ENCODE assay signal across 12 mouse cellular contexts in the genomic region with DNA sequence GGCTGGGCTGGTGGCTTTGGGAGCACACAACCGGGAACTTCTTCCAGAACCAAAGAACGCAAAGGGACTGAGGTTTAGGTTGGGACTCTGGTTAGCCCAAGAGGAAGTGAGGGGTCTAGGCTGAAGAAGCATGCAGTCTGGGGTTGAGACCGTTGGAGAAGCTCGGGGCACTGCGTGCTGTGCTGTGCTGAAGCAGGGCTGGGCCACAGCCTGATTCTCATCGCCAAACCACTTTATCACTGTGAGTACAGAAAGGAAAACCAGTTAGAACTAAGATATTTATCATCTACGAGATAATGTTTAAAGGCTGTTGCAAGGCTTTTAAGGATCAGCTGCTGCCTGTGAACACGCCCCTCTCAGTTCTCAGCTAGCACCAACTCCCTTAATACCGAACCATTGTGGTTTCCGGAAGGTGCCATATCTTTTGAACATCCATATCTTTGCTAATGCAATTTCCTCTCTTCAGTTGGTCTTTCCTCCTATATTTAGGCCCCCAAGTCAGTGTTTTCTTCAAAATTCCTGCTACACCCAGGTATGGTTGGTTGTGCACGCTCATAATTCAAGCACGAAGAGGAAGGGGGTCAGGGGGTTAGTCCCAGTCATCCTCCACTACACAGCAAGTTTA. TPM values are rescaled to one million over a fixed set of nuclear protein-coding genes. Genes with fewer than 3 reads are reported as not detected.
DNase-seq lines count a peak whose midpoint lies in the region; ATAC-seq and TF ChIP-seq lines count a peak whose summit lies in the region.
"Had no signal": no experiment of that assay in that cellular context is flagged by ENCODE, and none has a peak within 500 bp of the region (broad histone marks: within the 10 kb centered on the region; RNA-seq: fewer than 3 reads in every experiment).

No protein-coding gene starts in this region.

- no peak for TF ChIP-seq CTCF in MEL (IDR thresholded peaks at IDR 0.05 in 2 of 3, conservative IDR thresholded peaks at IDR 0.05 in 1 of 3; ENCODE audit: control insufficient read depth in 1 of 3, insufficient read depth in 1 of 3, low read depth in 2 of 3, low read length in 3 of 3, poor library complexity in 1 of 3, severe bottlenecking in 1 of 3)

- H3K4me2 ChIP-seq in heart, embryonic 13.5 days, result no peak overlapping the region
- H3K4me2 ChIP-seq in liver, embryonic 11.5 days, result peak overlapping the region; percentile 37
- no peak overlapping the region for H3K4me2 ChIP-seq in hindbrain, embryonic 13.5 days
- H3K4me2 ChIP-seq: heart, embryonic 12.5 days; midbrain, embryonic 12.5 days had no signal

- H3K9ac ChIP-seq in heart, embryonic 13.5 days, result 0 out of 2 replicates have a peak overlapping the region, but pooled peaks have one; percentile 14
- H3K9ac ChIP-seq in MEL (ENCODE audit: control insufficient read depth, low read depth, low read length, poor library complexity, severe bottlenecking), result peak overlapping the region; percentile 72
- 0 out of 2 replicates have a peak overlapping the region, but pooled peaks have one; percentile 16 for H3K9ac ChIP-seq in liver, embryonic 11.5 days (ENCODE audit: low read depth, low read length)
- no peak overlapping the region for H3K9ac ChIP-seq in hindbrain, embryonic 13.5 days
- H3K9ac ChIP-seq: heart, embryonic 12.5 days; midbrain, embryonic 12.5 days had no signal

- TF ChIP-seq POLR2A in MEL (IDR thresholded peaks at IDR 0.05; ENCODE audit: control insufficient read depth in 1 of 2, insufficient read depth in 1 of 2, low read depth in 1 of 2, low read length in 2 of 2, poor library complexity in 1 of 2), result peak; percentile 37 to 94; a peak in 2 of 4 replicates

- H3K4me3 ChIP-seq in heart, embryonic 13.5 days, result no peak overlapping the region
- H3K4me3 ChIP-seq in MEL (ENCODE audit: control insufficient read depth in 1 of 2, insufficient read depth in 1 of 2, low read depth in 2 of 2, low read length in 2 of 2), result peak overlapping the region; percentile 11 to 23; a peak in 3 of 4 replicates
- H3K4me3 ChIP-seq in liver, embryonic 11.5 days (ENCODE audit: low read depth, low read length), result peak overlapping the region; percentile 22; the same call in 1 of the 2 replicates
- H3K4me3 ChIP-seq in hindbrain, embryonic 13.5 days, result no peak overlapping the region
- H3K4me3 ChIP-seq: heart, embryonic 12.5 days; midbrain, embryonic 12.5 days had no signal

- H3K27ac ChIP-seq in heart, embryonic 13.5 days (replicated peaks), result no peak overlapping the region
- peak overlapping the region; percentile 100 for H3K27ac ChIP-seq in MEL (ENCODE audit: control insufficient read depth, low read depth, low read length)
- H3K27ac ChIP-seq in liver, embryonic 11.5 days (ENCODE audit: low read depth, low read length), result peak overlapping the region; percentile 47
- no peak overlapping the region for H3K27ac ChIP-seq in hindbrain, embryonic 13.5 days
- H3K27ac ChIP-seq: midbrain, embryonic 12.5 days had no signal

- H3K4me1 ChIP-seq in heart, embryonic 13.5 days, result peaks cover 8% of the 10 kb centered on the region
- H3K4me1 ChIP-seq in MEL (ENCODE audit: control insufficient read depth in 1 of 2, insufficient read depth in 2 of 2, low read length in 2 of 2), result peaks cover 17 to 50% of the 10 kb centered on the region in 2 experiments
- peaks cover 36% of the 10 kb centered on the region for H3K4me1 ChIP-seq in liver, embryonic 11.5 days (replicated peaks; ENCODE audit: control insufficient read depth, insufficient read depth, low read length)
- H3K4me1 ChIP-seq in hindbrain, embryonic 13.5 days (replicated peaks), result peaks cover 11% of the 10 kb centered on the region

- TF ChIP-seq EP300 in MEL (IDR thresholded peaks at IDR 0.05; ENCODE audit: low read depth in 1 of 2, low read length in 2 of 2), result peak; percentile 99 to 100

- peaks cover 31% of the 10 kb centered on the region for H3K79me2 ChIP-seq in MEL (ENCODE audit: control insufficient read depth, insufficient read depth, low read length, poor library complexity)

- DNase-seq in heart, postnatal 4 days, result no peak
- peak; percentile 99 for DNase-seq in MEL (ENCODE audit: low read depth, low spot score)
- no peak for DNase-seq in liver, embryonic 11.5 days (ENCODE audit: low spot score)
- DNase-seq in thymus, postnatal 0 days (ENCODE audit: low spot score), result peak; percentile 48
- DNase-seq in right cerebral cortex, postnatal 10 days (ENCODE audit: low spot score in 2 of 2), result no peak
- DNase-seq in right cerebral cortex, postnatal 4 days, result no peak
- DNase-seq: kidney, adult 2 months; right cerebral cortex, postnatal 14 days had no signal

- no peak for ATAC-seq in heart, embryonic 13.5 days (ENCODE audit: extremely low read depth, insufficient number of reproducible peaks, low FRiP score, low TSS enrichment)
- ATAC-seq in liver, embryonic 11.5 days (replicated peaks; ENCODE audit: low FRiP score), result no peak
- ATAC-seq in hindbrain, embryonic 13.5 days (ENCODE audit: low FRiP score), result no peak

- no peak for TF ChIP-seq RAD21 in MEL (IDR thresholded peaks at IDR 0.05; ENCODE audit: low read depth, low read length)

- H3K9me3 ChIP-seq in heart, embryonic 13.5 days, result no peaks in the 10 kb centered on the region
- no peaks in the 10 kb centered on the region for H3K9me3 ChIP-seq in MEL (replicated peaks; ENCODE audit: insufficient read depth, low read length)
- H3K9me3 ChIP-seq in liver, embryonic 11.5 days (ENCODE audit: control insufficient read depth, low read length), result no peaks in the 10 kb centered on the region
- H3K9me3 ChIP-seq in hindbrain, embryonic 13.5 days, result no peaks in the 10 kb centered on the region
- H3K9me3 ChIP-seq: heart, embryonic 12.5 days; midbrain, embryonic 12.5 days had no signal

- H3K36me3 ChIP-seq in heart, embryonic 13.5 days, result no peaks in the 10 kb centered on the region
- peaks cover 0 to 51% of the 10 kb centered on the region in 2 experiments; a peak in 2 of 4 replicates for H3K36me3 ChIP-seq in MEL (ENCODE audit: control insufficient read depth in 1 of 2, insufficient read depth in 2 of 2, low read length in 2 of 2)
- no peaks in the 10 kb centered on the region for H3K36me3 ChIP-seq in liver, embryonic 11.5 days (ENCODE audit: control insufficient read depth, insufficient read depth, low read length)
- H3K36me3 ChIP-seq in hindbrain, embryonic 13.5 days, result no peaks in the 10 kb centered on the region
- H3K36me3 ChIP-seq: heart, embryonic 12.5 days; midbrain, embryonic 12.5 days had no signal

- 64% methylated on average over 12 of the region's 12 CpGs for WGBS in heart, embryonic 13.5 days
- 35% methylated on average over 12 of the region's 12 CpGs for WGBS in liver, embryonic 11.5 days
- WGBS in hindbrain, embryonic 13.5 days, result 87% methylated on average over 12 of the region's 12 CpGs

- H3K27me3 ChIP-seq in heart, embryonic 13.5 days (replicated peaks), result no peaks in the 10 kb centered on the region
- no peaks in the 10 kb centered on the region for H3K27me3 ChIP-seq in MEL (ENCODE audit: control insufficient read depth in 1 of 2, insufficient read depth in 2 of 2, low read length in 2 of 2)
- no peaks in the 10 kb centered on the region for H3K27me3 ChIP-seq in liver, embryonic 11.5 days (replicated peaks; ENCODE audit: control insufficient read depth, insufficient read depth, low read length)
- H3K27me3 ChIP-seq in hindbrain, embryonic 13.5 days, result no peaks in the 10 kb centered on the region
- H3K27me3 ChIP-seq: heart, embryonic 12.5 days; midbrain, embryonic 12.5 days had no signal

TF ChIP-seq in MEL, 35 proteins besides CTCF, POLR2A, EP300 and RAD21 (continues in another document):
- TF ChIP-seq JUND (IDR thresholded peaks at IDR 0.05; ENCODE audit: low read depth, low read length) (peak; percentile 95), BHLHE40 (IDR thresholded peaks at IDR 0.05; ENCODE audit: borderline replicate concordance, low read depth, low read length) (peak; percentile 76; the same call in 1 of the 2 replicates), MAZ (IDR thresholded peaks at IDR 0.05; ENCODE audit: low read depth, low read length) (peak; percentile 95), USF2 (IDR thresholded peaks at IDR 0.05; ENCODE audit: borderline replicate concordance in 1 of 2, insufficient read depth in 1 of 2, low read depth in 1 of 2, low read length in 2 of 2) (no peak), HCFC1 (IDR thresholded peaks at IDR 0.05; ENCODE audit: low read depth, low read length) (peak; percentile 69), GATA1 (IDR thresholded peaks at IDR 0.05; ENCODE audit: low read depth, low read length) (peak; percentile 100), MEF2A (IDR thresholded peaks at IDR 0.05; ENCODE audit: extremely low read depth, insufficient replicate concordance, low read depth, low read length, poor library complexity, severe bottlenecking) (peak; percentile 94), E2F4 (IDR thresholded peaks at IDR 0.05; ENCODE audit: borderline replicate concordance, low read depth, low read length) (peak; percentile 69), NRF1 (IDR thresholded peaks at IDR 0.05; ENCODE audit: insufficient read depth, low read depth, low read length, poor library complexity, severe bottlenecking) (no peak), SMC3 (IDR thresholded peaks at IDR 0.05; ENCODE audit: low read depth, low read length) (no peak), POLR2AphosphoS5 (IDR thresholded peaks at IDR 0.05; ENCODE audit: borderline replicate concordance, low read depth, low read length) (no peak), ELF1 (IDR thresholded peaks at IDR 0.05; ENCODE audit: low read depth, low read length) (peak; percentile 30; the same call in 1 of the 2 replicates)

RNA-seq across cellular contexts. Expression of gene Grb2, which starts 4.4 kb away (rescaled TPM):
- 86.6 and 90.0 TPM in 2 replicates for polyA plus RNA-seq in heart, embryonic 13.5 days (2015; fragmentation: Nextera tagmentation; extraction: Ambion mirVana)
- 100 to 1,000 TPM; 119 to 134 TPM for total RNA-seq in heart, postnatal 4 days (2021)
- 75.3 and 93.2 TPM in 2 replicates for total RNA-seq in MEL (2012; rRNA removed)
- 100 to 1,000 TPM in 1 of 2 experiments, not detected in 1; 261 TPM for polyA plus RNA-seq in MEL (2012; ENCODE audit: insufficient read depth in 1 of 2, insufficient read length in 2 of 2, low read depth in 1 of 2, low replicate concordance in 2 of 2, missing spikeins in 1 of 2)
- 47.2 and 52.8 TPM in 2 replicates for polyA plus RNA-seq in liver, embryonic 11.5 days (2014; fragmentation: Nextera tagmentation; extraction: Ambion mirVana)
- 143 and 144 TPM in 2 replicates for polyA plus RNA-seq in thymus, postnatal 0 days (2015; fragmentation: Nextera tagmentation; extraction: Ambion mirVana)
- 184 and 196 TPM in 2 replicates for polyA plus RNA-seq in hindbrain, embryonic 13.5 days (2015; fragmentation: Nextera tagmentation; extraction: Ambion mirVana)

RNA-seq across cellular contexts. Expression of gene Tmem94, which starts 52.4 kb away (rescaled TPM):
- polyA plus RNA-seq in heart, embryonic 13.5 days (2015; fragmentation: Nextera tagmentation; extraction: Ambion mirVana), result 34.3 and 39.4 TPM in 2 replicates
- total RNA-seq in heart, postnatal 4 days (2021), result 100 to 1,000 TPM; 103 to 108 TPM
- total RNA-seq in MEL (2012; rRNA removed), result 23.2 and 26.2 TPM in 2 replicates
- polyA plus RNA-seq in MEL (2012; ENCODE audit: insufficient read depth in 1 of 2, insufficient read length in 2 of 2, low read depth in 1 of 2, low replicate concordance in 2 of 2, missing spikeins in 1 of 2), result 10 to 100 TPM; 38.9 to 64.4 TPM
- polyA plus RNA-seq in liver, embryonic 11.5 days (2014; fragmentation: Nextera tagmentation; extraction: Ambion mirVana), result 14.1 and 14.4 TPM in 2 replicates
- 8.3 and 9.5 TPM in 2 replicates for polyA plus RNA-seq in thymus, postnatal 0 days (2015; fragmentation: Nextera tagmentation; extraction: Ambion mirVana)
- polyA plus RNA-seq in hindbrain, embryonic 13.5 days (2015; fragmentation: Nextera tagmentation; extraction: Ambion mirVana), result 30.9 TPM in 2 replicates

Comparison
In these comparisons a context has a peak if more than half of its experiments do, and no peak if none do; other contexts are left out.
1. H3K27ac ChIP-seq: peak in MEL (single experiment) and liver, embryonic 11.5 days (single experiment); none in heart, embryonic 13.5 days (single experiment) and hindbrain, embryonic 13.5 days (single experiment).
2. H3K4me3 ChIP-seq: peak in MEL (2 of 2) and liver, embryonic 11.5 days (single experiment); none in heart, embryonic 13.5 days (single experiment) and hindbrain, embryonic 13.5 days (single experiment).
3. DNase-seq: peak in MEL (single experiment) and thymus, postnatal 0 days (single experiment); none in heart, postnatal 4 days (single experiment), liver, embryonic 11.5 days (single experiment), right cerebral cortex, postnatal 10 days (0 of 2) and right cerebral cortex, postnatal 4 days (single experiment).